Mouse (Mus musculus) layer of hippocampus, adult 8-10 months (tissue): ENCODE results near the gene Grin2d. TPM values are rescaled to one million over a fixed set of nuclear protein-coding genes. Genes with fewer than 3 reads are reported as not detected.
"Not testable (repeated sequence)": the region's sequence is repeated elsewhere in the genome, so short reads cannot be mapped to it uniquely, and the experiment has no call there.

Source experiments
- DNase-seq, 2 experiments: peaks; one replicate each; pipeline ENCODE4 v3.0.0; 2022; ENCODE audit warnings: low spot score in 2 of 2
- total RNA-seq, 4 experiments: library from RNA; stranded (reverse); gene quantifications; 2 replicates each; pipeline ENCODE4 v1.2.4; 2022

Grin2d gene
- total RNA-seq, 4 experiments from 2014 or later, result 8.6 to 11.1 (median 10.1) TPM

DNA sequence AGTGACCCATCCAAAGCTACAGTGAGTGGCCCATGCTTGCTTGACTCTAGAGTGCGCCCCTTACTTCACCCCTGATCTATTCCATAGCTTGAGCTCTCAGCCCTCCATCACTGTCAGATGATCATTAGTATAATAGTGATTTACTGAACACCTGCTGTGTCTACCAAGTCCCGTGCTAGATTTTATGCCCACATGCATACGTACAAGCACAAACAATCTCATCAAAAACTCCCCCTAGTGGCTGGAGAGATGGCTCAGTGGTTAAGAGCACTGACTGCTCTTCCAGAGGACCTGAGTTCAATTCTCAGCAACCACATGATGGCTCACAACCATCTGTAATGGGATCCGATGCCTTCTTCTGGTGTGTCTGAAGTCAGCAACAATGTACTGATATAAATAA lies 19.9 kb upstream of the Grin2d start:
- not testable (repeated sequence) for DNase-seq

DNA sequence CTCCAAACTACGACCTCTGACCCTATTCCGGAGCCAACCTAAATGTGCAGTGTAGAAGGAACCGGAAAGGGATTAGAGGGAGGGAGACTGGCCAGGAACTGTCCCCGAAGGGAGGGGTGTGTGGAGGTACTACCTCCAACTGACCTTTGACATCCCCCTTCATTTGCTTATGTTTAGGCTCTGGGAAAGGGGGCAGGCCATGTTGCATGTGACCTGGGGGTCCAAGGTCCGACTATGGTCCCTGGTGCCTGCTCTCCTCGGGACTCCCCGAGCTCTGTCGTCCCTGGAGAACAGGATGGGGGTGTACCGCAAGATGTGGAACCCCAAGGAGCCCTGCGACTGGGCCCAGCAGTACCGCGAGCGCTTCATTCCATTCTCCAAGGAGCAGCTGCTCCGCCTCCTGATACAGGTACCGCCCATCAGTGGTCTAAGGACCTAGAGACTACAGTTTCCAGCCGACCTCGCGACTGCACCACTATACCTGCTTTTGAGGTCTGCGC lies 19.1 kb upstream of the Grin2d start:
- peak; percentile 56 to 65 for DNase-seq

DNA sequence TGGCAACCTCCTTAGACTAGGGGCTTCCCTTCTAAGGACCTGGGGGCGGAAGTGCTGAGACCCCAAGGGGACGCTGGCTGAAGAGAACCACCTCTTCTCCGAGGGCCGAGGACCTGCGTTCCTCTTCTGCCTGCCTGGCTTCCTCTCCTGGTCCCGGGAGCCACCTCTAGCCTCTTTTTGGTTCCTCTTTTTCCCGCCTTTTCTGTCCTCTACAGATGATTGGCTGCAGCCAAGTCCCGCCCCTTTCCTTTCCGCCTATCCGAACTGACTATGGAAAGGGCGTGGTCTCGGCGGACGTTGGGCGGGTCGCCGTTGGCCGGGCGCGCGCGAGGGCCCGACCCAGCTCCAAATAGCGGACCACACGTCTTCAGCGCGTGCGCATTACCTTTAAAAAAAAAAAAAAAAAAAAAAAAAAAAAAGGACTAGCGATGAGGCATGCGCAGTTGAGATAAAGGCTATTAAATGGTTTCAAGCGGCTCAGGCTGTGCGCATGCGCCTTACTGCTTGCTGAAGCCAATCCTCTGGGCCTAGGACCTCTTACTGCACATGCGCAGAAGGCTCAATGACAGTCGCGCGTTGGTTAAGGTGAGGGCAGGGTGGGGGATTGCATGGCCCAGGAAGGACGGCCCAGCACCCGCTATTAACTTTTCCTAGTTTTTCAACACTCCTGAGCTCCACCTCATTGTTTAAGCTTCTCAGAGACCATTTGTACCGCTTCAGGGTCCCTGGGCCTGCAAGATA lies 18.5 kb upstream of the Grin2d start, which contains the start of the genes Syngr4 and Tmem143:
TSS of gene Syngr4 (minus strand) at position 198 of the 741 bp plus-strand sequence.
TSS of gene Tmem143 (plus strand) at position 425 of the 741 bp plus-strand sequence.
- peak; percentile 97 for DNase-seq

DNA sequence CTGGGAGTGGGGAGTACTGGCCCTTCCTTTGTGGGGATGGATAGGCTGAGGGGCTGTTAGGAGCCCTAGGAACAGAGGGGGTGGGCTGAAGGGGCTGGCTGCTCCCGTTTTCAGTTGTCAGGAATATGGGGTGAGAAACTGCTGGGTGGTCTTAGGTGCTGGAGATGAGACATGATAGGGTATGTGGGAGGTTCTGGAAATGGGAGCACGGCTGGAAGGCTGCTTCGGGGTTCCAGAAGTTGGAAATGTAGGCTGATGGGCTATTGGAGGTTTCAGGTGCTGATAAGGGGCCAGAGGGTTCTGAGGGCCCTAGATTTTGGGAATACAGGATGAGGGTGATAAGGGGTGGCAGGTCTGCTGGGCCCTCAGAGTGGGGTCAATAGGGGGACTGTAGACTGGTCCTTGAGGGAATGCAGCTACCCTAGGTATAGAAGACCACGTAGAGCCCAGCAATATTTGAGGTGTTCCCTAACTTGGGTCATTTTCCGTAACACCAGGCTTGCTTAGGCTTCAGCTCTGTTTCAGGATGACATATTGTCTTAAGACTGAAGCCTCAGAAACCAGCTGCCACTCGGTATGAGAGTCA lies 17.8 kb upstream of the Grin2d start:
- no peak for DNase-seq

DNA sequence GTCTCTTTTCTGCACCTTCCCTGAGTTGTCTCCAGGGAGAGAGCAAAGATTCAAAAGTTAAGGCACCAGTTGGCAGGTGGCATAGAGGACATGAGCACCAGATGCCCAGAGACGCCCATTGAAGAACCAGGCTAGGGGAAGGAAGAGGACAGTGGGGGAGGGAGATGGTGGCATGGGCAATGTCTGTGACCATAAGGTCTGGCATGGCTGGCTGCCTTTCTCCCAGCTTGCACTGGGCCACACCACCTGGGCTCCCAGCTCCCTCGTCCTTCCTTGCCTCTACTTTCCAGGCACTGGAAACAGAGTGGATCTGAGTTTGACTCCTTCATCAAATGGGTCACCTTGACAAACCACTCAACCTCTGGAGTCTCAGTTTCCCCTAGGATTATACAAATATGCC lies 14.5 kb upstream of the Grin2d start:
- no peak for DNase-seq

DNA sequence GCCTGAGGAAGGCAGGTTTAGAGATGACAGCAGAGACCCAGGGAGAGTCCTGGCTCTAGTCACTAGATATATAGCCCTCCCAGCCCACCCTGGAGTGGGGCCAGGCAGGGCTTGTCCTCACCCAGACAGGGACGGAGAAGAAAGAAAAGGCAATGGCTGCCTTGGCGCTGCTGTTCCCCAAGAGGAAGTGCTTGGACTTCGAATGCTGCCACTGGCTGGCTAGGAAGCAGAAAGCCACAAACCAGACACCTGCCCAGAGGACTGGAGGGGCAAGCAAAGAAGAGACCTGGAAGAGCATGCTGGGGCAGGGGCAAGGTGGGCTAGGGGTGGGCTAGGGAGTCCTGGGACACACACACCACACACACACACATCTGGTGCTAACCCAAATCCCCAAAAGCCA lies 9.1 kb upstream of the Grin2d start:
- no peak for DNase-seq

DNA sequence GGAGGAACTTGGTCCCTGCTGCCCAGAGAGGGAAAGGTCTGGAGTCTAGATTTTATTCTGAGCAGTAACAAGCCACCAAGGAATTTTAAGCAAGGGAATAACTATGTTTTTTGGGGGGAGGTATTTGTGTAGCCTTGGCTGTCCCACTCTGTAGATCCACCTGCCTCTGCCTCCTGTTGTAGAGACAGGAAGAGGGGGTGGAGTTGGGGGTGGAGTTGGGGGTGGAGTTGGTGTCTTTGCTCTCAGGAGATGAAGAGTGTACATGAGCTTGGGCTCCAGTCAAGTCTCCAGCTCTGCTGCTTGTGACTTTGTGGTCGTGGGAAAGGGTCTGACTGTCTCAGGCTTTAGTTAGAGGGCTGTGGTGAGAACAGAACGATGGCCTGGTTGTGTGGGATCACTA lies 2.8 kb upstream of the Grin2d start:
- no peak for DNase-seq

DNA sequence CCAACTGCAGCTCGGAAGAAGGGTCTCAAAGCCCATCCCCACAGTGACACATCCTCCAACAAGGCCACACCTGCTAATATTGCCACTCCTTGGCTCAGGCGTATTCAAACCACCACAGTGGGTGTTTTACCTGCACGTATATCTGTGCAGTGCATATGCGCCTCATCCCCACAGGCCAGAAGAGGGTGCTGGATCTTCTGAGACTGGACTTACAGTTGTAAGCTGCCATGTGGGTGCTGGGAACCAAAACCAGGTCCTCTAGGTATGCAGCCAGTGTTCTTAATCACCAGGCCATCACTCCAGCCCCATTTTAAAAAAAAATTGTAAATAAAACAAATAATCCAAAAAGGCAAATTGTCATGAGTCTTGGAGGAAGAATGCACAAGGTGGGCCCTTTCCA lies 2.4 kb upstream of the Grin2d start:
- DNase-seq, result no peak

DNA sequence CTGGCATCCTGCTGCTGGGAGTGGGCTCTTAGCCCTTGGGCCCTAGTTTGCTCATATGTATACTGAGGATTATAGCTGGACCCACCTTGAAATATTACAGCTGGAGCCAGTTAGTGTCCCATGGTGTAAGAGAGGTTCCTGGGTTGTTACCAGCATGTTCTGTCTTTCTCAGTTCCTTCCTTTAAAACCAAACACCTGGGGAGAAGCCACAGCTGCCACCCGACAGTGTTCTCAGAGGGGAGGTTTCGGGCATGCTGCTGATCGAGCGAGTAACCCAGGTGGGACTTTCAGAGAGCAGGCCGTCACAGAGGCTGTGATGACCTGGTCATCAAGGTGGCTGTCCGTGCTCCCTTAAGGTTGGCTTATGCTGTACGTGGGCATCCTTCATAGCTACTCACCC lies 1.3 kb downstream of the Grin2d start:
- DNase-seq, result no peak

DNA sequence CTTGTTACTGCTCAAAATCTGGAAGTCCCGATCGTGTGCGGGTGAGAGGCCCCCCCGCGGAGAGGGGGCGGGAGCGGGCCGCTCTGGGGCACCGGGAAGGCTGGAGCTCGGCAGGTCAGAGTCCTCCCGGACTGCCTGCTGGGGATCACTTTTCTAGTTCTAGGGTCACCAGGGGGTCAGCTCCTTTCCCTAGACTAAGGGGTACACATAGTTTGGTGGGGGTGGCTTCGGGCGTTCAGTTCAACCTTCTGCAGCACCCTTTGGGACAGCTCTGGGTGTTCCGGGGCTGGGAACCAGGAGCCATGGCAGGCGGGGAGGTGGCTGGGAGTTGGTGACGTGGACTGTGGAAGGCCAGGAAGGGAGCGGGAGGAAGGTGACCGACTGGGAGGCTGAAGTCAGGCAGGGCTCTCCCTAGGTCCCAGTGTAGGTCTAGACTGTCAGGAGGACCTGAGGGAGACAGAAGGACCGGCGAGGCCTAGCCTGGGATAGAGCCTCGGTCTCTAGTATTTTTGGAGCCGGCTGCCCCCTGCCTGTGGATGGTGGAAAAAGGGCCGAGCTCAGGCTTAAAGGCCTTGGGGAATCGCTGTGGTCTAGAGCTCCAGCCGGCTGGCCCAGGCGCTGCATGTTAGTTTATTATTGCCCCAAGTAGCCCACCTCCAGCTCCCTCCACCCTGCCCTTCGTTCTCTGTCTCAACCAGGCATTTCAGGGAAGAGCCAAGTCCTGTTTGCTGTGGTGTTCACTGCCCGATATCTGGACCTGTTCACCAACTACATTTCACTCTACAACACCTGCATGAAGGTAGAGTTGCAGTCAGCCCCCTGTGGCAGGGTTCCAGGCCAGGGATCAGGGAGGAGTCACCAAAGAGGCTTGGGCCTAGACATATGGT lies 4.9 kb downstream of the Grin2d start:
- no peak for DNase-seq

DNA sequence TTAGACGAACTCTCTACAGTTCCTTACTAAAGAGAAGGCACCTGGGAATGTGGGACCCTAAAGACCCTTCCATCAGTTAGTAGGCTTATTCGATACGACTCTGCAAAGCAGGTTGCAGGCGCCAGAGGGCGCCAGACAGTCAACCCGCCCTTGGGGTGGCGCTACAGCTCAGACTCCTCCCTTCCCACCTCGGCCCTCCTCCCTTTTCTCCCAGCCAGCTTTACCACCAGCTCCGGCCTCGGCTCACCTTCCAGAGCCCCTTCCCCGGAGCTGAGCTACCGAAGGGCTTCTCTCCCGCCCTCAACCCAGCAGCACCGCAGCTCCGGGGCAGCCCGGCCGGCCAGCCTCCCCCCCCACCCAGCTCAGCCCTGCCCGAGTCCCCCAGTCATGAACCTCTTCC lies 5.6 kb downstream of the Grin2d start, which contains the start of gene Kdelr1:
TSS of gene Kdelr1 (plus strand) at position 149 of the 400 bp plus-strand sequence.
- peak; percentile 80 to 91 for DNase-seq

DNA sequence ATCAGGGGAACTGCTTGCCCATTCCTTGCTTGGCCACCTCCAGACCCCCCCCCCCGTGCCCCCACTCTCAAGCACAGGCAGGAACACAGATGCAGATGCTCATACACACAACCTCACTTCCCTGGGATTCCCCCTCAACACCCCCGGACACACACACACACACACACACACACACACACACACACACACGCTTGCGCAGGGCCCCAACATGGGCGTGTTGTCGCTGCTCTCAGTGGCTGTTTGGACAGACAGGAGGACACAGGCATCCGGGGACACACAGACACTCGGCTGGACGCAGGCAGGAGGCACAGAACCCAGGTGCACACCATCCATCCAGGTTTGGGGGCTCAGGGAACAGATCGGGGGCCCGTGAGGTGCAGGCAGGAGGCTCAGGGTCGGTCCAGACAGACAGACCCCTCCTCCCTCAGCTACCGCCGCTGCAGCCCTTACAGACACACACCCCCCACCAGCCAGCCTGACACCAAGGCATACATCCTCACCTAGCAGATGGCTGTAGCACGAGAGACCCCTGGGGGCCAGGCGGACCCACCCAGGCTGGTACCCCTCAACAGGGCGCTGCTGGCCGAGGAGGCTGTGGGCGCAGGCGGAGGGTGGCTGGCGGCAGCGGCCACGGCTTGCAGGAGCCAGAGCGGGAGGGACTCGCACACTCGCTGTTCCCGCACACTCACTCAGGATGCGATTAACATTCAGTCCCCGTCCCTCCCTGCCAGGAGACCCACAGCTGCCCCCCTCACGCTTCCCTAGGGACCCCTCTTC lies 7.7 kb downstream of the Grin2d start:
- DNase-seq, result no peak

DNA sequence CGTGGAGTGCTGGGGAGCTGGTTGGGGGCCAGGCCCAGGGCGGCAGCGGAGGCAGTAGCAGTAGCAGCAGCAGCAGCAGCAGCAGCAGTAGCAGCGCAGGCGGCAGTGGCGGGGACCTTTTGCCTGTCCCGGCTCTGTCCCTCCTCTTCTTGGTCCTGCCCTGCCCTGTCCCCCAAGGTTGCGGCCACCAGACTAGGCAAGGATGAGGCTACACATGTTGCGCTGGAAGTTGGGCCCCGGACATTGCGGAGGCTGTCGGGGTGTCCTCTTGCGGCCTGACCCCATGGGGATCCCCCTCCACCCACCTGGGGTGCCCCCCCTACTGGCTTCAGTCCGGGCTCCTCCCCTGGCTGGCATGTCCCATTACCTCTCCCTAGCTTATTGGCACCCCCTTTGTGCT lies 8.4 kb downstream of the Grin2d start:
- DNase-seq, result no peak

DNA sequence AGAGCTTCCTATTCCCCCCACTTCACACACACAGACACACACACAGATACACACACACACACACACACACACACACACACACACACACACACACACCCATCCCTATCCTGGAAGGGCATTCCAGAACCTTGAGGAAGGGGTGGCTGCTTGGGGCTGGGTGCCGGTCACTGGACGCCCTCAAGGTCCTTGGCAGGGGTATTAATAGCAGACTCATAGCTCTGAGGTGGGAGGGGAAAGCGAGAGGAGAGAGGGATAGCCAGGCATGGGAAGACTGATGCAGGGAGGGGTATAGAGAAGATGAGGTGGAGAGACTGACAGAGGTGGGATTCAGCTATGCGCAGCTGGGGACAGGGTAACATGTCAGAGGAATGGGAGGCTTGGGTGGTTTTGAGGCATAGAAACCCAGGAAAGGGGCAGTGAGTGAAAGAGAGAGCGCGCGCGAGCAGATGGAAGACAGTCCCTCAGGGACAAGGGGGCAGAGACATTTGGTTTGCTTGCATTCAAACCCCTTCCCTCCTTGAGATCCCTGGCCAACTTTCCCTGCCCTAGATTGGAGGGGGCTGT lies 9.0 kb downstream of the Grin2d start:
- no peak for DNase-seq

DNA sequence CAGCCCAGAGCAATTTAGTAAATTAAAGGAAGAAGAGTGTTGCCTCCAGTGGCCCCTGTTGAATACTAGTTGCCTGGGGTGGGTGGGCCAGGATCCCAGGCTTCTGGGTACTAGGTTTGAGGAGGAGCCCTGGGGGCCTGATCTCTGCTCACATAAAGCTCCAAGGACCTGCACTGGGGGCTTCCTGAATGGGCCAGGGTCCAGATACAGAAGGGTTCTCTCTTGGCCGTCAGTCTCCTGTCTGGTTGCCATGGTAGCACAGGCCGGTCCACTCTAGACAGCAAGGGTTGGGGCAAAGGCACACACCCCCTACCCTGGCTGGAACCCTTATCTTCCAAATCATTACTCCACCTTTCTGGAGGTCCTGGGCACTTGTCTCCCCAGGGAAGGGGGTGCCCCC lies 10.3 kb downstream of the Grin2d start:
- DNase-seq, result no peak

DNA sequence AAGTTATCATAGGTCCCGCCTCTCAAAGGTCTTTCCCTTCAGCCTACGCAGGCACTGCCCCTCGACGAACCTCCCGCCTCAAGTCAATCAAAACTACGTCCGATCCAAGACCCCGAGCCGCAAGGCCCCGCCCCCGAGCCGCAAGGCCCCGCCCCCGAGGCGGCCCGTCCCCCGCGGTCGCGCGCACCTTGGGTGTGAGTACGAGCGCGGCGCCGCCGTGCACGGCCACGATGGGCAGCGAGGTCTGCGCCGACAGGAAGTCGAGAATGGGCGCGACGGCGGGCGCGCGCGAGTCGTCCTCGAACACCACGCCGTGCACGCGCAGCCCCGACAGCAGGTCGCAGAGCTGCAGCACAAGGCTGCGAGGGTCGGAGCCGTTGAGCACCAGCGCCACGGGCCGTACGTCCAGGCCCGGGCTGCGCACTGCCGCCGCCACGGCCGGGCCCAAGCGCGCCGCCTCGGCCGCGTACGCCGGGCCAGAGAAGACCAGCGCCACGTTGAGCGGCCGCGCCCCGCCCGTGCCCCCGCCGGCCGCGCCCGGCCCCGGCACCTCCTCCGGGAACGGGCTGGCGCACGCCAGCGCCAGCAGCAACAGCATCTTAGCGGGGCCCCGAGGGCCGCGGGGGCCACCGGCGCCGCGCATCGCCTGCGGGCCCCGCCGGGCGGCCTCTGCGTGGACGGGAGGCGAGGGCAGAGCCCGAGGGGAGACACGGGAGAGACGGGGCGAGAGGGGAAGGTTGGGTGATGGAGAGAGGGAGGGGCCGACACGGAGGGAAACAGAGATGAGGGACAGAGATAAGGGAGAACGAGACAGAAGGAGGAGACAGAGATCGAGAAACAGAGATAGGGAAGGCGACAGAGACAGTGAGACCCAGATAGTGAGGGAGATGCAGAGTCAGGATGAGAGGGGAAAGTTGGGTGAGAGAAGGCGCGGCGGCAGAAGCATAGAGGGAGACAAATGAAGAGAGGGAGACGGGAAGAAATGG lies 12.0 kb downstream of the Grin2d start:
- DNase-seq, result peak; percentile 49 to 70

DNA sequence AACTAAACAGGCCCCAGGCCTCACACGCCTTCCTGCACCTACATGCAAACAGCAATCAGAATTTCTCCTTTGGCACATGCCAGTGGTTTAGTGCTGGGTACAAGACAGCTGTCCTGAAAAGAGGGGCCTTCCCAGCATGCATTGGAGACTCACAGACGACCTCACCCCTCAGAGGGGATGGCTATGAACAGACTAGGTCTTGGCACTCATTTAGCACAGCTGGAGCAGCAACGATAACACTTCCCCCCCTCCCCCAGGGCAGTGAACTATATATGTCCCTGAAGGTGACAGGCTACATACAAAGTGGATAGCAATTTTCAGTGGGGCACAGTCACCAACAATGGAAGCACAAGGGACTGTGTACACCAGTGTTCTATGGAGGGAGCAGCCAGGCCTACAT lies 13.7 kb downstream of the Grin2d start:
- DNase-seq, result no peak

DNA sequence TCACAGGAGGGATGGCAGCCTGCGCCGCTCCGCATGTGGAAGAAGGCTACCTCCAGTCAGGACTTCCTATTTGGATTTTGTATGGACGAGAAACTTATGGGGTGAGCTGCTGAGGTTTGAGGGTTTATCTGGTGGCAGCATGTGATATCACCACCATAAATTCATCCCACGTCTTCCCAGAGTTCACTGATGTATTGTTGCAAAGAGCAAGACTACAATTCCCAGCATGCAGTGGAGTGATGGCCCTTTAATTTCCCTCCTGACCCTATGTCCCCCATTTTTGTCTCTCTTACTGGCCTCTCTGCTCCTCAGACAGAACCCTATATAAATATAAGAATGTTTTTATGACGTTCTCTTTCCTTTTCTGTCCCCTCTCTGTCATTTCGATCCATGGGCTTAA lies 15.4 kb downstream of the Grin2d start:
- DNase-seq, result no peak

DNA sequence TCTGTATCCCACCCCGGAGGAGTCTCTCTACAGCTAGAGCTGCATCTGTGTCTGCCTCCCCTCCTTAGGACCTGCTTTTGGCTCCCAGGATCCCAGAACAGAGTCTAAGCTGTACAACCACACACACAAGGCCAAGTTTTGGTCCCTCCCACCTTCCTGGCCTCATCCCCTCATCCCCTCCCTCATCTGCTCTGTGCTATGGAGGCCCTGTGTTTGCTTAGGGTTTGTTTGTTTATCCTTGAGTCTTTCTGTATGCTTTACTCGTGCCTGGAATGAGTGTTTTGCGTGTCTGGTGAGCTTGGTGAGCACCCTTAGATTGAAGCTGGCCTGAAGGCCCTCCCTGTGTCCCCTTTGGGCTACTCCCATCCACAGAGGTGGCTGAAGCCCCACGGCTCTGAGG lies 19.2 kb downstream of the Grin2d start:
- DNase-seq, result no peak
